Mouse (Mus musculus) forebrain, postnatal 0 days (tissue): ENCODE data around the gene Olfr954. TPM values are rescaled to one million over a fixed set of nuclear protein-coding genes. Genes with fewer than 3 reads are reported as not detected.
A peak's percentile ranks its signal among the peaks of the same experiment; 100 is the strongest.

ENCODE experiments used
- ATAC-seq: fragments of 200-750 bp; cut with Nextera tagmentation; 2 replicates; pipeline ENCODE4 v1.8.0; 2017; ENCODE audit warnings: mild to moderate bottlenecking, moderate library complexity
- DNase-seq: peaks from one replicate; pipeline ENCODE4 v3.0.0-alpha.2; 2015
- H3K27ac ChIP-seq: fragments of 300-500 bp; sonication (generic); 2 replicates; pipeline ENCODE4 v1.5.1; 2014; ENCODE audit warnings: low read depth, mild to moderate bottlenecking, antibody characterized with exemption, low read length, moderate library complexity, mixed read lengths
- H3K27me3 ChIP-seq: fragments of 300-500 bp; sonication (generic); 2 replicates; pipeline ENCODE4 v1.6.1; 2014; ENCODE audit warnings: mild to moderate bottlenecking, low read length, mixed read lengths; ENCODE audit not compliant: insufficient read depth
- H3K36me3 ChIP-seq: fragments of 300-500 bp; sonication (generic); 2 replicates; pipeline ENCODE4 v1.6.1; 2014; ENCODE audit warnings: mild to moderate bottlenecking, moderate library complexity; ENCODE audit not compliant: insufficient read depth
- H3K4me1 ChIP-seq: fragments of 300-500 bp; sonication (generic); 2 replicates; pipeline ENCODE4 v1.6.1; 2014; ENCODE audit warnings: antibody characterized with exemption; ENCODE audit not compliant: insufficient read depth
- H3K4me2 ChIP-seq: fragments of 300-500 bp; sonication (generic); 2 replicates; pipeline ENCODE4 v1.6.1; 2014; ENCODE audit warnings: low read depth, mild to moderate bottlenecking, moderate library complexity
- H3K4me3 ChIP-seq: fragments of 300-500 bp; sonication (generic); 2 replicates; pipeline ENCODE4 v1.5.1; 2014; ENCODE audit warnings: low read depth, low read length, mixed read lengths
- H3K9ac ChIP-seq: fragments of 300-500 bp; sonication (generic); 2 replicates; pipeline ENCODE4 v1.6.1; 2014; ENCODE audit warnings: mild to moderate bottlenecking
- H3K9me3 ChIP-seq: fragments of 300-500 bp; sonication (generic); 2 replicates; pipeline ENCODE4 v1.6.1; 2016; ENCODE audit warnings: low read length
- CTCF ChIP-seq: sonication (generic); IDR thresholded peaks from 2 replicates; pipeline ENCODE4 v1.5.1; 2016; ENCODE audit warnings: antibody characterized with exemption, control low read depth, low read depth
- WGBS: fragments of 180-500 bp; shearing (Covaris S2); extraction: QIAGEN DNeasy Blood & Tissue Kit; methylation state at CpG from one replicate; pipeline ENCODE4 v1.1.7; 2014; 5-methylcytosine and 5-hydroxymethylcytosine counted together
- polyA plus RNA-seq: library from polyadenylated mRNA; unstranded; fragments of >200 nt; fragmentation: Nextera tagmentation; extraction: Ambion mirVana; gene quantifications from 2 replicates; pipeline ENCODE4 v1.2.1, GENCODE M21; 2015
- total RNA-seq: library from RNA; depleted of rRNA; stranded (reverse); fragments of >200 nt; gene quantifications from 2 replicates; pipeline ENCODE4 v1.2.3, GENCODE M21; 2014; rRNA removed

The Olfr954 gene
- total RNA-seq = not detected in 2 replicates
- polyA plus RNA-seq = not detected in 2 replicates

- no peaks in the 10 kb centered on the region for H3K9me3 ChIP-seq
- H3K27ac ChIP-seq = no peak within 1 kb of the TSS
- ATAC-seq (no peak), DNase-seq (no peak)
- H3K4me2 ChIP-seq = no peak within 1 kb of the TSS
- H3K27me3 ChIP-seq = no peaks in the 10 kb centered on the region
- H3K4me1 ChIP-seq = no peaks in the 10 kb centered on the region
- no peaks in the 10 kb centered on the region for H3K36me3 ChIP-seq
- 88% methylated on average over 6 of the region's 6 CpGs for WGBS
- no peak within 1 kb of the TSS for H3K9ac ChIP-seq
- TF ChIP-seq CTCF = no peak
- H3K4me3 ChIP-seq = no peak within 1 kb of the TSS
Observed at GRCm38 (mm10) chr9:39456401-39456800, at the start of gene Olfr954. Olfr954 (plus strand) TSS chr9:39456701.

GRCm38 (mm10) chr9:39427048-39427447 lies 29.5 kb upstream of the Olfr954 start, which contains the start of gene Olfr952:
Olfr952 (minus strand) TSS chr9:39427148.
- DNase-seq (no peak), ATAC-seq (no peak)
- H3K27me3 ChIP-seq = no peaks in the 10 kb centered on the region
- no peak within 1 kb of the TSS for H3K27ac ChIP-seq
- H3K9ac ChIP-seq = no peak within 1 kb of the TSS
- H3K9me3 ChIP-seq = no peaks in the 10 kb centered on the region
- H3K36me3 ChIP-seq = no peaks in the 10 kb centered on the region
- no peak for TF ChIP-seq CTCF
- no peaks in the 10 kb centered on the region for H3K4me1 ChIP-seq
- no peak within 1 kb of the TSS for H3K4me2 ChIP-seq
- H3K4me3 ChIP-seq = no peak within 1 kb of the TSS

GRCm38 (mm10) chr9:39471844-39472243 lies 15.3 kb downstream of the Olfr954 start, which contains the start of gene Olfr955:
Olfr955 (minus strand) TSS chr9:39471944.
- H3K9me3 ChIP-seq = no peaks in the 10 kb centered on the region
- H3K9ac ChIP-seq = no peak within 1 kb of the TSS
- no peaks in the 10 kb centered on the region for H3K4me1 ChIP-seq
- H3K27ac ChIP-seq = no peak within 1 kb of the TSS
- H3K4me2 ChIP-seq = no peak within 1 kb of the TSS
- no peak for DNase-seq
- H3K4me3 ChIP-seq = no peak within 1 kb of the TSS
- no peak for TF ChIP-seq CTCF
- 59% methylated on average over 1 of the region's 1 CpGs for WGBS
- no peak for ATAC-seq
- H3K36me3 ChIP-seq = no peaks in the 10 kb centered on the region
- H3K27me3 ChIP-seq = no peaks in the 10 kb centered on the region

- ATAC-seq (no peak), DNase-seq (no peak)
- H3K9me3 ChIP-seq = no peaks in the 10 kb centered on the region
- no peak within 1 kb of the TSS for H3K4me2 ChIP-seq
- no peak within 1 kb of the TSS for H3K27ac ChIP-seq
- WGBS = 97% methylated on average over 2 of the region's 2 CpGs
- H3K4me1 ChIP-seq = no peaks in the 10 kb centered on the region
- H3K36me3 ChIP-seq = no peaks in the 10 kb centered on the region
- no peak for TF ChIP-seq CTCF
- no peak within 1 kb of the TSS for H3K4me3 ChIP-seq
- H3K9ac ChIP-seq = no peak within 1 kb of the TSS
- no peaks in the 10 kb centered on the region for H3K27me3 ChIP-seq
Observed at GRCm38 (mm10) chr9:39493895-39494294, 37.4 kb downstream of the Olfr954 start, which contains the start of gene Olfr44. Olfr44 (minus strand) TSS chr9:39493995.

GRCm38 (mm10) chr9:39508998-39509397 lies 52.5 kb downstream of the Olfr954 start:
- peak; percentile 87 for DNase-seq

GRCm38 (mm10) chr9:39509412-39509811 lies 52.9 kb downstream of the Olfr954 start:
- Histone ChIP-seq H3K27me3 (no peaks in the 10 kb centered on the region), H3K27ac (no peak overlapping the region), H3K9ac (no peak overlapping the region), H3K4me1 (no peaks in the 10 kb centered on the region), H3K36me3 (no peaks in the 10 kb centered on the region), H3K9me3 (no peaks in the 10 kb centered on the region), H3K4me3 (no peak overlapping the region), H3K4me2 (no peak overlapping the region)
- TF ChIP-seq CTCF = no peak
- DNase-seq (no peak), ATAC-seq (peak; percentile 8; the same call in 1 of the 2 replicates)
- 78% methylated on average over 9 of the region's 9 CpGs for WGBS

More at GRCm38 (mm10) chr9:39508998-39509397, 52.5 kb downstream of the Olfr954 start:
- peak; percentile 89 for TF ChIP-seq CTCF
- peak; percentile 88 for ATAC-seq
- no peak overlapping the region for H3K27ac ChIP-seq
- no peak overlapping the region for H3K4me2 ChIP-seq
- no peak overlapping the region for H3K4me3 ChIP-seq
- H3K4me1 ChIP-seq = no peaks in the 10 kb centered on the region
- H3K36me3 ChIP-seq = no peaks in the 10 kb centered on the region
- H3K9ac ChIP-seq = no peak overlapping the region
- H3K27me3 ChIP-seq = no peaks in the 10 kb centered on the region
- no peaks in the 10 kb centered on the region for H3K9me3 ChIP-seq
- 14% methylated on average over 6 of the region's 6 CpGs for WGBS

Other genes with a start within 250 kb of the Olfr954 start
- gene Olfr1537, start 206.7 kb upstream of the Olfr954 start, total RNA-seq = not detected in 2 replicates
- gene Olfr1537, start 206.7 kb upstream of the Olfr954 start, polyA plus RNA-seq = not detected in 2 replicates
- not detected in 2 replicates for gene Olfr945, start 179.9 kb upstream of the Olfr954 start, total RNA-seq
- gene Olfr945, start 179.9 kb upstream of the Olfr954 start, polyA plus RNA-seq = not detected in 2 replicates
- gene Olfr948, start 130.7 kb upstream of the Olfr954 start, total RNA-seq = not detected in 2 replicates
- gene Olfr948, start 130.7 kb upstream of the Olfr954 start, polyA plus RNA-seq = not detected in 2 replicates
- gene Olfr951, start 69.3 kb upstream of the Olfr954 start, total RNA-seq = not detected in 2 replicates
- gene Olfr951, start 69.3 kb upstream of the Olfr954 start, polyA plus RNA-seq = not detected in 2 replicates
- gene Olfr952, start 29.6 kb upstream of the Olfr954 start, total RNA-seq = not detected in 2 replicates
- not detected in 2 replicates for gene Olfr952, start 29.6 kb upstream of the Olfr954 start, polyA plus RNA-seq
- gene Olfr955, start 15.2 kb downstream of the Olfr954 start, total RNA-seq = not detected in 2 replicates
- not detected in 2 replicates for gene Olfr955, start 15.2 kb downstream of the Olfr954 start, polyA plus RNA-seq
- not detected in 2 replicates for gene Olfr44, start 37.3 kb downstream of the Olfr954 start, total RNA-seq
- not detected in 2 replicates for gene Olfr44, start 37.3 kb downstream of the Olfr954 start, polyA plus RNA-seq
- gene Olfr957, start 59.1 kb downstream of the Olfr954 start, total RNA-seq = not detected in 2 replicates
- not detected in 2 replicates for gene Olfr957, start 59.1 kb downstream of the Olfr954 start, polyA plus RNA-seq
- not detected in 2 replicates for gene Olfr958, start 97.4 kb downstream of the Olfr954 start, total RNA-seq
- gene Olfr958, start 97.4 kb downstream of the Olfr954 start, polyA plus RNA-seq = not detected in 2 replicates
- gene Olfr959, start 118.9 kb downstream of the Olfr954 start, total RNA-seq = not detected in 2 replicates
- not detected in 2 replicates for gene Olfr959, start 118.9 kb downstream of the Olfr954 start, polyA plus RNA-seq
- gene AW551984, start 147.7 kb downstream of the Olfr954 start, total RNA-seq = 103 and 219 TPM in 2 replicates
- gene AW551984, start 147.7 kb downstream of the Olfr954 start, polyA plus RNA-seq = 46.3 and 98.8 TPM in 2 replicates
- not detected in 2 replicates for gene Olfr148, start 154.0 kb downstream of the Olfr954 start, total RNA-seq
- not detected in 2 replicates for gene Olfr148, start 154.0 kb downstream of the Olfr954 start, polyA plus RNA-seq
- gene Olfr960, start 164.7 kb downstream of the Olfr954 start, total RNA-seq = not detected in 2 replicates
- not detected in 2 replicates for gene Olfr960, start 164.7 kb downstream of the Olfr954 start, polyA plus RNA-seq
- gene Olfr961, start 188.4 kb downstream of the Olfr954 start, total RNA-seq = not detected in 2 replicates
- gene Olfr961, start 188.4 kb downstream of the Olfr954 start, polyA plus RNA-seq = not detected in 2 replicates
- gene Olfr963, start 210.5 kb downstream of the Olfr954 start, total RNA-seq = not detected in 2 replicates
- not detected in 2 replicates for gene Olfr963, start 210.5 kb downstream of the Olfr954 start, polyA plus RNA-seq